Mouse (Mus musculus) kidney, postnatal 0 days (tissue): ENCODE data around the gene Rad23a. TPM values are rescaled to one million over a fixed set of nuclear protein-coding genes. Genes with fewer than 3 reads are reported as not detected.
A peak's percentile ranks its signal among the peaks of the same experiment; 100 is the strongest.

Experiments used
- ATAC-seq: fragments of 200-750 bp; cut with Nextera tagmentation; replicated peaks from 2 replicates; pipeline ENCODE4 v1.8.0; 2017; ENCODE audit warnings: low read depth, moderate number of reproducible peaks, moderate TSS enrichment, moderate library complexity; ENCODE audit not compliant: low FRiP score
- DNase-seq: peaks from one replicate; pipeline ENCODE4 v3.0.0-alpha.2; 2016; ENCODE audit warnings: low spot score
- H3K27ac ChIP-seq: fragments of 300-500 bp; sonication (generic); 2 replicates; pipeline ENCODE4 v1.5.1; 2014; ENCODE audit warnings: mild to moderate bottlenecking
- H3K27me3 ChIP-seq: fragments of 300-500 bp; sonication (generic); 2 replicates; pipeline ENCODE4 v1.6.1; 2014; ENCODE audit warnings: low read length, mixed read lengths; ENCODE audit not compliant: insufficient read depth
- H3K36me3 ChIP-seq: fragments of 300-500 bp; sonication (generic); 2 replicates; pipeline ENCODE4 v1.6.1; 2014; ENCODE audit warnings: low read length, mixed read lengths; ENCODE audit not compliant: insufficient read depth
- H3K4me1 ChIP-seq: fragments of 300-500 bp; sonication (generic); replicated peaks from 2 replicates; pipeline ENCODE4 v1.6.1; 2014; ENCODE audit warnings: antibody characterized with exemption, low read length, mixed read lengths; ENCODE audit not compliant: insufficient read depth
- H3K4me2 ChIP-seq: fragments of 300-500 bp; sonication (generic); 2 replicates; pipeline ENCODE4 v1.6.1; 2014; ENCODE audit warnings: mild to moderate bottlenecking, low read length, moderate library complexity, mixed read lengths
- H3K4me3 ChIP-seq: fragments of 300-500 bp; sonication (generic); replicated peaks from 2 replicates; pipeline ENCODE4 v1.5.1; 2014; ENCODE audit warnings: low read depth, low read length
- H3K9ac ChIP-seq: fragments of 300-500 bp; sonication (generic); 2 replicates; pipeline ENCODE4 v1.6.1; 2014; ENCODE audit warnings: low read depth, low read length
- H3K9me3 ChIP-seq: fragments of 300-500 bp; sonication (generic); replicated peaks from 2 replicates; pipeline ENCODE4 v1.6.1; 2016; ENCODE audit warnings: low read length, inconsistent platforms, mixed read lengths
- CTCF ChIP-seq: IDR thresholded peaks from 2 replicates; pipeline ENCODE4 v1.5.1; 2016; ENCODE audit warnings: antibody characterized with exemption, low read depth, mild to moderate bottlenecking, moderate library complexity
- WGBS: fragments of 180-500 bp; shearing (Covaris S2); extraction: QIAGEN DNeasy Blood & Tissue Kit; methylation state at CpG from one replicate; pipeline ENCODE4 v1.1.7; 2014; 5-methylcytosine and 5-hydroxymethylcytosine counted together
- polyA plus RNA-seq: library from polyadenylated mRNA; unstranded; fragments of >200 nt; fragmentation: Nextera tagmentation; extraction: Ambion mirVana; gene quantifications from 2 replicates; pipeline ENCODE4 v1.2.1, GENCODE M21; 2015

Rad23a gene
- polyA plus RNA-seq: 97.1 and 98.9 TPM in 2 replicates

- H3K9me3 ChIP-seq: no peaks in the 10 kb centered on the region
- H3K4me1 ChIP-seq: peaks cover 5% of the 10 kb centered on the region
- under 1% methylated on average over 53 of the region's 55 CpGs for WGBS
These were observed at the start of gene Rad23a for GRCm38 (mm10) chr8:84840248-84840999. Gene Rad23a, minus strand, starts transcription at chr8:84840665.

GRCm38 (mm10) chr8:84889141-84889540 is 48.7 kb upstream of the Rad23a start:
- H3K4me2 ChIP-seq: no peak overlapping the region
- H3K9me3 ChIP-seq: no peaks in the 10 kb centered on the region
- peaks cover 30% of the 10 kb centered on the region for H3K36me3 ChIP-seq
- no peaks in the 10 kb centered on the region for H3K27me3 ChIP-seq
- H3K9ac ChIP-seq: no peak overlapping the region
- no peak for TF ChIP-seq CTCF
- ATAC-seq: no peak
- WGBS: 97% methylated on average over 1 of the region's 1 CpGs
- DNase-seq: no peak
- H3K4me1 ChIP-seq: 0 out of 2 replicates have a peak, but pooled peaks cover 7% of the 10 kb centered on the region
- H3K4me3 ChIP-seq: no peak overlapping the region
- H3K27ac ChIP-seq: no peak overlapping the region

More at GRCm38 (mm10) chr8:84840248-84840999, at the start of gene Rad23a:
- Histone ChIP-seq H3K36me3 (peaks cover 63% of the 10 kb centered on the region), H3K27ac (peak within 1 kb of the TSS; percentile 92), H3K27me3 (no peaks in the 10 kb centered on the region), H3K9ac (peak within 1 kb of the TSS; percentile 87), H3K4me3 (peak within 1 kb of the TSS; percentile 88), H3K4me2 (peak within 1 kb of the TSS; percentile 87)
- peak; percentile 98 for DNase-seq
- TF ChIP-seq CTCF: no peak
- ATAC-seq: peak; percentile 92

DNA sequence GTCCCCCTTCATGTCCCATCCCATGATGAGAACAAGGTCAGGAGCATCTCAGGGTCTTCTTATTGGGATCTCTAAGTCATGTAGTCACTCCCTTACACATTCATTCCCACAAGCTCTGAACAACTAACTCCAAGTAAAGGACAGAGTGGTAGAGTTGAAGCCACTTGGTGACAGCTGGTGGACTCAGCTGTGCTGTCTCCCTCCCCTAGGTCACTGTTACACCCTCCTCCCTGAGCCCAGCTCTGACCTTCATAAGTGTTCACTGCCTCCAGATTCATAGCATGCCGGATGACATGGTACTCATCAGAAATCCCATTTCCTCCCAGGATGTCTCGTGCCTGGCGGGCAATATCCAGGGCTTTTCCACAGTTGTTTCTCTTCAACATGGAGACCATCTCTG is 47.8 kb upstream of the Rad23a start:
- Histone ChIP-seq H3K9ac (no peak overlapping the region), H3K27ac (no peak overlapping the region), H3K27me3 (no peaks in the 10 kb centered on the region), H3K4me3 (no peak overlapping the region), H3K4me2 (no peak overlapping the region), H3K36me3 (peaks cover 30% of the 10 kb centered on the region), H3K9me3 (no peaks in the 10 kb centered on the region), H3K4me1 (0 out of 2 replicates have a peak, but pooled peaks cover 7% of the 10 kb centered on the region)
- DNase-seq (no peak), ATAC-seq (no peak)
- no peak for TF ChIP-seq CTCF
- 89% methylated on average over 3 of the region's 3 CpGs for WGBS

DNA sequence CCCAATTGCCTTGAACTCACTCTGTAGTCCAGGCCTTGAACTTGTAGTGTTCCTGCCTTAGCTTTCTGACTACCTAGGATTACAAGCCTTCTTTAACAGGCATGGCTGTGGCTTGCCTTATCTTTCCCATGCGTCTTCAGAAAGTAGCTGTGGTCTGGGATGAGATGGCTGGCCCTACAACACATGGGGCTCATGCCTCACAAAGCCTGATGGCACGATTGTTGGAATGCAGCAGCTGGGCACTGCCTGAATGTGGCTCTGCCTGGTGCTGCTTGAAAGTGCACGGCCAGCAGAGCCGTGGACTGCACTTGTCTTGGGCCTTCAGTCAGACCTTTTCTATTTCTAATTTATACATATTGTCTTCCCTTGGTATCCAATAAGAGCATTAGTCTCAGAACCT is 44.3 kb upstream of the Rad23a start:
- Histone ChIP-seq H3K9ac (no peak overlapping the region), H3K4me2 (no peak overlapping the region), H3K36me3 (peaks cover 23% of the 10 kb centered on the region), H3K4me3 (no peak overlapping the region), H3K4me1 (no peaks in the 10 kb centered on the region), H3K27ac (no peak overlapping the region), H3K9me3 (no peaks in the 10 kb centered on the region), H3K27me3 (no peaks in the 10 kb centered on the region)
- no peak for DNase-seq
- no peak for ATAC-seq
- 91% methylated on average over 4 of the region's 4 CpGs for WGBS
- no peak for TF ChIP-seq CTCF

DNA sequence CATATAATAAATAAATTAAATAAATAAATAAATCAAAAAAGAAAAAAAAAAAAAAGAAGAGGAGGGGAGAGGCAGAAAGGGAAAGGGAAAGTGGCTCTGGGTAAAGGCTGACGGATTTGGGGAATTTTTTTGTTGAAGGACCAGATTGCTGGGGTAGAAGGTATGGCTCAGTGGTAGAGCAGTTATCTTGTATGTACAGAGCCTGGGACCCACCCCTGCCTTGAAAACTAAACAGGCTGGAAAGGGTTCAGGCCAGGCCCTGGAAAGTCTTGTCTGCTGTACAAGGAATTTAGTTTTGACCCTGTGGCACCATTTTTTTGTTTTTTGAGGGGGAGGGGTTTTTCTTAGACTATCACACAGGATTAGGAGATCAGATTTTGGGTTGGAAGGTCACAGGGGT is 38.5 kb upstream of the Rad23a start:
- ATAC-seq: no peak

GRCm38 (mm10) chr8:84877297-84878035 is 37.0 kb upstream of the Rad23a start:
- no peak overlapping the region for H3K27ac ChIP-seq
- no peak overlapping the region for H3K4me3 ChIP-seq
- H3K36me3 ChIP-seq: no peaks in the 10 kb centered on the region
- H3K9me3 ChIP-seq: no peaks in the 10 kb centered on the region
- peaks cover 3% of the 10 kb centered on the region for H3K4me1 ChIP-seq
- H3K9ac ChIP-seq: no peak overlapping the region
- no peaks in the 10 kb centered on the region for H3K27me3 ChIP-seq
- DNase-seq (no peak), ATAC-seq (no peak)
- 88% methylated on average over 3 of the region's 3 CpGs for WGBS
- H3K4me2 ChIP-seq: no peak overlapping the region
- TF ChIP-seq CTCF: no peak

More for the DNA sequence above, 38.5 kb upstream of the Rad23a start:
- Histone ChIP-seq H3K27ac (no peak overlapping the region), H3K9ac (no peak overlapping the region), H3K27me3 (no peaks in the 10 kb centered on the region), H3K4me1 (no peaks in the 10 kb centered on the region), H3K4me2 (no peak overlapping the region), H3K4me3 (no peak overlapping the region), H3K36me3 (no peaks in the 10 kb centered on the region), H3K9me3 (no peaks in the 10 kb centered on the region)
- no peak for DNase-seq
- TF ChIP-seq CTCF: no peak
- 84% methylated on average over 1 of the region's 1 CpGs for WGBS
